Mouse (Mus musculus): Measurements from ENCODE around the gene Zmiz2. TPM values are rescaled to one million over a fixed set of nuclear protein-coding genes. Genes with fewer than 3 reads are reported as not detected.
"Not testable (repeated sequence)": the region's sequence is repeated elsewhere in the genome, so short reads cannot be mapped to it uniquely, and the experiment has no call there.

Zmiz2 gene
- polyA plus RNA-seq, 1 experiment: 33.0 TPM

DNA sequence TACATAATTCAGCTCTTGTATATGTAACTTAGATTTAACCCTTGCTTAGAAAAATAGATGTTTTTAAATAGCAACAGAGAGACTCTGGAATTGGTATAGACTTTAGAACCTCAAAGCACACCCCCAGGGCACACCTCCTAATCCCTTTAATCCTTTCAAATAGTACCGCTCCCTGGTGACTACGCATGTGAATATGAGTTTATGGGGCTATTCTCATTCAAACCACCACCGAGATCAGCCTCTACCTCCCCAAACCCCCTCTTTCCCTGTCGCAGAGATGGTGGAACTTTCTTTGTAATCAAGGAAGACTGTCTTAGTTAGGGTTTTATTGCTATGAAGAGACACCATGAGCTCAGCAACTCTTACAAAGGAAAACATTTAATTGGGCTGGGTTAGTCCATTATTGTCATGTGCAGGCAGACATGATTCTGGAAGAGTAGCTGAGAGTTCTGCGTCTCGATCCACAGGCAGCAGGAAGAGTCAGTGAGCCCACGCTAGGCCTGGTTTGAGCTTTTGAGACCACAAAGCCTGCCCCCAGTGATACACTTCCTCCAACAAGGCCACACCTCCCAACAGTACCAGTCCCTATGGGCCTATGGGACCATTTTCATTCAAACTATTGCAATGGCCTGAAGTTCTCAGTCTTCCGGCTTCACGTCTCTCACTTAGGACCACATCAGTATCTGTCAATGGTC, 24.1 kb upstream of the Zmiz2 start:
- Histone ChIP-seq H3K4me3 (ENCODE audit: insufficient read depth, poor library complexity, severe bottlenecking) (no peak overlapping the region), H3K27me3 (ENCODE audit: control insufficient read depth, insufficient read depth, insufficient read length) (peaks cover 4% of the 10 kb centered on the region), H3K36me3 (ENCODE audit: control insufficient read depth, insufficient read depth) (no peaks in the 10 kb centered on the region), H3K79me2 (ENCODE audit: control insufficient read depth, insufficient read depth) (no peaks in the 10 kb centered on the region), H3K79me3 (ENCODE audit: low read depth) (no peaks in the 10 kb centered on the region), H3ac (ENCODE audit: control insufficient read depth, insufficient read length, low read depth) (no peak overlapping the region)
- TF ChIP-seq MYOG (IDR thresholded peaks at IDR 0.05; ENCODE audit: control insufficient read depth, extremely low read depth, insufficient read length) (no peak), FOSL1 (IDR thresholded peaks at IDR 0.05; ENCODE audit: insufficient read depth, low read length, poor library complexity, severe bottlenecking) (no peak), USF1 (IDR thresholded peaks at IDR 0.05; ENCODE audit: low read depth) (no peak), CEBPB (IDR thresholded peaks at IDR 0.05; ENCODE audit: low read depth) (no peak), CTCF (IDR thresholded peaks at IDR 0.05; ENCODE audit: control insufficient read depth, insufficient read depth, insufficient read length) (no peak), MYOD1 (IDR thresholded peaks at IDR 0.05; ENCODE audit: control insufficient read depth, insufficient read length, low read depth) (no peak), MAX (IDR thresholded peaks at IDR 0.05) (no peak)

DNA sequence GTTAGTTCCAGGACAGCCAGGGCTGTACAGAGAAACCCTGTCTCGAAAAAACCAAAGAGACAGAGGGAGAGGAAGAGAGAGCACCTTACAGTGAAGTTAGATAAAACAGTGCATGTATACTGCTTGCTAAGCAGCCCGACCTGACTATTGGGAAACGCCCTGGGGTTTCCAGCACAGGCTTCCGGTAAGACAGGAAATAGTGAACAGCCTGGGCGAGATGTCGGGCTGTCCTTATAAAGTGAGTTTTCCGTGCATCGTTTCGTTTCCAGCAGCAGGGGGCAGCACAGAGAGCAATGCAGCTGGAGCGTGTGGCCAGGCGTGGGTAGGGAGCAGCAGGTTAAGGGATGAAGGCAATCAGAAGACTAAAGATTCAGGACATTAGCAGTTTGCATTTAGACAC, 23.0 kb upstream of the Zmiz2 start:
- Histone ChIP-seq H3K79me3 (ENCODE audit: low read depth) (no peaks in the 10 kb centered on the region), H3K27me3 (ENCODE audit: control insufficient read depth, insufficient read depth, insufficient read length) (peaks cover 4% of the 10 kb centered on the region), H3K36me3 (ENCODE audit: control insufficient read depth, insufficient read depth) (no peaks in the 10 kb centered on the region), H3K79me2 (ENCODE audit: control insufficient read depth, insufficient read depth) (no peaks in the 10 kb centered on the region), H3K4me3 (ENCODE audit: insufficient read depth, poor library complexity, severe bottlenecking) (no peak overlapping the region), H3ac (ENCODE audit: control insufficient read depth, insufficient read length, low read depth) (no peak overlapping the region)
- no peak for TF ChIP-seq MYOD1 (IDR thresholded peaks at IDR 0.05; ENCODE audit: control insufficient read depth, insufficient read length, low read depth)
- TF ChIP-seq CTCF (IDR thresholded peaks at IDR 0.05; ENCODE audit: control insufficient read depth, insufficient read depth, insufficient read length): no peak
- TF ChIP-seq MAX (IDR thresholded peaks at IDR 0.05): no peak
- TF ChIP-seq USF1 (IDR thresholded peaks at IDR 0.05; ENCODE audit: low read depth): no peak
- TF ChIP-seq MYOG (IDR thresholded peaks at IDR 0.05; ENCODE audit: control insufficient read depth, extremely low read depth, insufficient read length): no peak

DNA sequence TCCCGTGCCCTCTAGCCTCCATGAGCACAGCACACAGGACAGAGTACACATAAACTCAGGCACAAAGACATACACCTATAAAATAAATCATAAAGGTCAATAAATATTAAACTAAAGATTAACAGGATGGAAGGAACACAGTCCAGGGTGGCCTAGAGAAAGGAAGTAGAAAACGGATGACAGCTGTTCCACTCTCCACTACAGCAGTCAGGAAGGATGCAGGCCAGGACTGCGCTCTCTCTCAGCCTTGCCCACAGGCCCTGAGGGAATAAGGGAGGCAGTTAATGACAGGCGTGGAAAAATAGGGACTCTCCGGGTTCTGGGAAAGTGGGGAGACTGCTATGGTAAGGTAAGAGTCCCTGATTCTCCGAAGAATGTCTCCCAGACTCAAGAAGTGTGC, 22.4 kb upstream of the Zmiz2 start:
- no peak for TF ChIP-seq CEBPB (IDR thresholded peaks at IDR 0.05; ENCODE audit: low read depth)
- TF ChIP-seq CTCF (IDR thresholded peaks at IDR 0.05; ENCODE audit: control insufficient read depth, insufficient read depth, insufficient read length): no peak
- no peak for TF ChIP-seq MAX (IDR thresholded peaks at IDR 0.05)
- no peak for TF ChIP-seq USF1 (IDR thresholded peaks at IDR 0.05; ENCODE audit: low read depth)
- no peak for TF ChIP-seq FOSL1 (IDR thresholded peaks at IDR 0.05; ENCODE audit: insufficient read depth, low read length, poor library complexity, severe bottlenecking)
- TF ChIP-seq MYOD1 (IDR thresholded peaks at IDR 0.05; ENCODE audit: control insufficient read depth, insufficient read length, low read depth): no peak
- TF ChIP-seq MYOG (IDR thresholded peaks at IDR 0.05; ENCODE audit: control insufficient read depth, extremely low read depth, insufficient read length): no peak

DNA sequence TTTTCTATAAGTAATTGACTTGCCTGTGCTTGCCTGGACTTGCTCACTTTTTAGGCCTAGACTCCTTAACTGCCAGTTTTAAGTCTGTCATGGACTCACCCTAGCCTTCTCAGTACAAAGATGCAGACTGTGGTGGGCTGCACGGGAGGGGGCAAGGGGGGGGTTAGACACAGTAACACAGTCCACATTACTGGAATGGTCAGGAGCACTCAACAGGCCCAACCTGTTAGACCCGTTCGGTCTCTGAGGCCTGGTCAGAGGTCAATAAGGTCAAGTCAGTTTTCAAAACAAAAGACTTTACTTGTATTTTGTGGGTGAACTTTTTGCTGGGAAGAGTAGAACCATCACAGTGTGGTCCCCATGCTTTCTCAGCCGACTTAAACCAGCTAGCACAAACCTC, 21.7 kb upstream of the Zmiz2 start:
- no peak overlapping the region for H3K4me3 ChIP-seq (ENCODE audit: insufficient read depth, poor library complexity, severe bottlenecking)
- no peaks in the 10 kb centered on the region for H3K36me3 ChIP-seq (ENCODE audit: control insufficient read depth, insufficient read depth)
- H3ac ChIP-seq (ENCODE audit: control insufficient read depth, insufficient read length, low read depth): no peak overlapping the region
- TF ChIP-seq CEBPB (IDR thresholded peaks at IDR 0.05; ENCODE audit: low read depth): no peak
- TF ChIP-seq MYOD1 (IDR thresholded peaks at IDR 0.05; ENCODE audit: control insufficient read depth, insufficient read length, low read depth): no peak
- TF ChIP-seq MAX (IDR thresholded peaks at IDR 0.05): no peak
- TF ChIP-seq CTCF (IDR thresholded peaks at IDR 0.05; ENCODE audit: control insufficient read depth, insufficient read depth, insufficient read length): no peak
- H3K27me3 ChIP-seq (ENCODE audit: control insufficient read depth, insufficient read depth, insufficient read length): peaks cover 4% of the 10 kb centered on the region
- H3K79me2 ChIP-seq (ENCODE audit: control insufficient read depth, insufficient read depth): no peaks in the 10 kb centered on the region
- no peaks in the 10 kb centered on the region for H3K79me3 ChIP-seq (ENCODE audit: low read depth)

More for the DNA sequence above, 22.4 kb upstream of the Zmiz2 start:
- H3K4me3 ChIP-seq (ENCODE audit: insufficient read depth, poor library complexity, severe bottlenecking): no peak overlapping the region
- H3K79me3 ChIP-seq (ENCODE audit: low read depth): no peaks in the 10 kb centered on the region
- H3K36me3 ChIP-seq (ENCODE audit: control insufficient read depth, insufficient read depth): no peaks in the 10 kb centered on the region
- H3K27me3 ChIP-seq (ENCODE audit: control insufficient read depth, insufficient read depth, insufficient read length): peaks cover 4% of the 10 kb centered on the region
- H3ac ChIP-seq (ENCODE audit: control insufficient read depth, insufficient read length, low read depth): no peak overlapping the region
- H3K79me2 ChIP-seq (ENCODE audit: control insufficient read depth, insufficient read depth): no peaks in the 10 kb centered on the region

DNA sequence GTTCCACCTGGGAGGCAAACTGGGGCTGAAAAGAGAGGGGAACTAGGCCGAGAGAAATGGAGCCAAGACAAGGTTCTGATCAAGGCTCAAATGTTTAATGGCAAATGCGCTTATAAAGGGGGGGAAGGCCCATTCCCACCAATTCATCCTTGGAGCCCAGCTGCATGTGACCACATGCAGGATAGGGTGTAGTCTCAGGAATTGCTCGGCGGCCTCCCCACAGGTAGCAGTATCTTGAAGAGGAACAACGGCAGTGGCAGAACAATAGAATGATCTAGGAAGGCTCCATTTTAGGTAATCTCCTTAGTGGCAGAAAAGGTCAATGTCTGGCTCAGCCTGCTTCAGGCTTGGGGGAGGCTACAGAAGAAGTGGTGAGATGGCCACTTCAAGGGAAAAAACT, 20.9 kb upstream of the Zmiz2 start:
- H3ac ChIP-seq (ENCODE audit: control insufficient read depth, insufficient read length, low read depth); H3K36me3 ChIP-seq (ENCODE audit: control insufficient read depth, insufficient read depth); H3K4me3 ChIP-seq (ENCODE audit: insufficient read depth, poor library complexity, severe bottlenecking); H3K27me3 ChIP-seq (ENCODE audit: control insufficient read depth, insufficient read depth, insufficient read length); H3K79me2 ChIP-seq (ENCODE audit: control insufficient read depth, insufficient read depth); H3K79me3 ChIP-seq (ENCODE audit: low read depth): not testable (repeated sequence)

DNA sequence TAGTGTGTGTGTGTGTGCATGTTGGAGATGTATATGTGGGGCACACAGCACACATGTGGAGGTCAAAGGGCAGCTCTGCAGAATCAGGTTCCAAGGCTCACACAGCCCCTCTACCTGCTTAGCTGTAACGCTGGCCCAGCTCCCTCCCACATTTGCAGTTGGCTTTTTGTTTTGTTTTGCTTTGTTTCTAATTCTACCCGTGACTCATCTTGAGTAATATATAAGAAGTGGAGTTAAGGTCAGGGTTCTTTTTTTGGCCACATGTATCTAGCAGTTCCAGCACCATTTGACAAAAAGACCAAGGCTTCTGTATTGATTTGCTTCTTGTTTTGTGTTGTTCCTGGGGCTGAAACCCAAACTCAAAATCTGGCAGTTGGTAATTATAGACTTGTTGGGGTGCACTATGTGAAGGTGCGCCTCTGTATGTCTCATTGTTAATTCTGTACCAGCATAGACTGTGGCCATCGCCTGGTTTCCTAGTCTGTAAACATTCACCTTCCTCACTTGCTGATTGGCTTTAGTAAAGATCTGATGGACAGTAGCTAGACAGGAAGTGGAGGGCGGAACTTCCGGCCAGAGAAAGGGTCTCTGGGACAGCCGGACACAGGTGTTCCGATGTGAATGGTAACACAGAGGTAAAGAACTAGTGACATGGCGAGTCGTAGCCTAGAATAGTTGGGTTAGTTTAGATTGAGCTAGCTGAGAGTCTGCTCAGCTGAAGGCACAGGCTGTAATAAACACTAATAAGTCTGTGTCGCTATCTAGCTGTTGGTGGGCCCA, 17.3 kb upstream of the Zmiz2 start:
- TF ChIP-seq CTCF (IDR thresholded peaks at IDR 0.05; ENCODE audit: control insufficient read depth, insufficient read depth, insufficient read length) (no peak), MYOD1 (IDR thresholded peaks at IDR 0.05; ENCODE audit: control insufficient read depth, insufficient read length, low read depth) (no peak), USF1 (IDR thresholded peaks at IDR 0.05; ENCODE audit: low read depth) (no peak), CEBPB (IDR thresholded peaks at IDR 0.05; ENCODE audit: low read depth) (no peak), FOSL1 (IDR thresholded peaks at IDR 0.05; ENCODE audit: insufficient read depth, low read length, poor library complexity, severe bottlenecking) (no peak), MYOG (IDR thresholded peaks at IDR 0.05; ENCODE audit: control insufficient read depth, extremely low read depth, insufficient read length) (no peak)
- no peak overlapping the region for H3K4me3 ChIP-seq (ENCODE audit: insufficient read depth, poor library complexity, severe bottlenecking)

More for the DNA sequence above, 17.3 kb upstream of the Zmiz2 start:
- Histone ChIP-seq H3K79me2 (ENCODE audit: control insufficient read depth, insufficient read depth) (no peaks in the 10 kb centered on the region), H3K27me3 (ENCODE audit: control insufficient read depth, insufficient read depth, insufficient read length) (no peaks in the 10 kb centered on the region), H3ac (ENCODE audit: control insufficient read depth, insufficient read length, low read depth) (no peak overlapping the region), H3K36me3 (ENCODE audit: control insufficient read depth, insufficient read depth) (no peaks in the 10 kb centered on the region), H3K79me3 (ENCODE audit: low read depth) (no peaks in the 10 kb centered on the region)

Measured in C2C12 (cell line).